Mouse (Mus musculus): Measurements from ENCODE around the gene Palb2. TPM values are rescaled to one million over a fixed set of nuclear protein-coding genes. Genes with fewer than 3 reads are reported as not detected.

Gene Palb2
- polyA plus RNA-seq, 1 experiment from 2014 or later = 4.6 TPM

GRCm38 (mm10) chr7:122099222-122099621 is 33.6 kb downstream of the Palb2 start:
- in situ Hi-C loops (cut with MboI; ENCODE audit: low pct_unique_long_range_greater_than_20kb) = no loop called here
- POLR2A ChIA-PET = interaction anchor here (0.6 to 1.3 kb wide), 2 partner anchors 11 to 431 kb away, joined by 4 read pairs; no protein-coding TSS in a partner anchor
- CTCF ChIA-PET = interaction anchor here (1.0 to 1.6 kb wide), 8 partner anchors 8 to 118 kb away, joined by 3 to 6 read pairs (median 3); partner anchors contain the start of gene Cog7

GRCm38 (mm10) chr7:122098009-122098408 is 34.8 kb downstream of the Palb2 start:
- ChIA-PET CTCF (interaction anchor here (1.1 to 1.3 kb wide), 3 partner anchors 10 to 24 kb away, joined by 3 to 6 read pairs (median 3); no protein-coding TSS in a partner anchor), POLR2A (interaction anchor here (1.3 kb wide), 1 partner anchor 10 kb away, joined by 4 read pairs; no protein-coding TSS in a partner anchor)
- no peak for ATAC-seq
- no peak for DNase-seq (ENCODE audit: low read depth, low spot score)
- in situ Hi-C loops (cut with MboI; ENCODE audit: low pct_unique_long_range_greater_than_20kb) = no loop called here
- H3K27me3 ChIP-seq = no peaks in the 10 kb centered on the region
- TF ChIP-seq CTCF (IDR thresholded peaks at IDR 0.05) = no peak

More at GRCm38 (mm10) chr7:122099222-122099621, 33.6 kb downstream of the Palb2 start:
- TF ChIP-seq CTCF (IDR thresholded peaks at IDR 0.05) = peak; percentile 85
- ATAC-seq (no peak), DNase-seq (ENCODE audit: low read depth, low spot score) (peak; percentile 17)
- no peaks in the 10 kb centered on the region for H3K27me3 ChIP-seq

GRCm38 (mm10) chr7:122094564-122095330 is 38.0 kb downstream of the Palb2 start:
- in situ Hi-C loops (cut with MboI; ENCODE audit: low pct_unique_long_range_greater_than_20kb) = no loop called here
- ChIA-PET POLR2A (interaction anchor here (1.1 kb wide), 1 partner anchor 13 kb away, joined by 3 read pairs; no protein-coding TSS in a partner anchor), CTCF (no interaction called here)
- TF ChIP-seq CTCF (IDR thresholded peaks at IDR 0.05) = peak; percentile 6
- ATAC-seq (no peak), DNase-seq (ENCODE audit: low read depth, low spot score) (no peak)
- no peaks in the 10 kb centered on the region for H3K27me3 ChIP-seq

GRCm38 (mm10) chr7:122087195-122087982 is 45.4 kb downstream of the Palb2 start:
- POLR2A ChIA-PET = interaction anchor here (0.6 to 1.5 kb wide), 3 partner anchors 11 to 682 kb away, joined by 3 to 4 read pairs (median 3); no protein-coding TSS in a partner anchor
- TF ChIP-seq CTCF (IDR thresholded peaks at IDR 0.05) = no peak
- in situ Hi-C loops (cut with MboI; ENCODE audit: low pct_unique_long_range_greater_than_20kb) = no loop called here
- CTCF ChIA-PET = interaction anchor here (1.0 to 1.9 kb wide), 5 partner anchors 9 to 16 kb away, joined by 3 to 6 read pairs (median 3); no protein-coding TSS in a partner anchor
- DNase-seq (ENCODE audit: low read depth, low spot score) (no peak), ATAC-seq (no peak)
- no peaks in the 10 kb centered on the region for H3K27me3 ChIP-seq

- TF ChIP-seq CTCF (IDR thresholded peaks at IDR 0.05) = no peak
- ATAC-seq (no peak), DNase-seq (ENCODE audit: low read depth, low spot score) (no peak)
- ChIA-PET POLR2A (interaction anchor here (1.1 kb wide), 1 partner anchor 13 kb away, joined by 3 read pairs; no protein-coding TSS in a partner anchor), CTCF (no interaction called here)
- in situ Hi-C loops (cut with MboI; ENCODE audit: low pct_unique_long_range_greater_than_20kb) = no loop called here
- no peaks in the 10 kb centered on the region for H3K27me3 ChIP-seq
Observed at GRCm38 (mm10) chr7:122081071-122081470, 51.7 kb downstream of the Palb2 start.

- ChIA-PET CTCF (interaction anchor here (0.8 kb wide), 1 partner anchor 21 kb away, joined by 3 read pairs; no protein-coding TSS in a partner anchor), POLR2A (no interaction called here)
- in situ Hi-C loops (cut with MboI; ENCODE audit: low pct_unique_long_range_greater_than_20kb) = no loop called here
- DNase-seq (ENCODE audit: low read depth, low spot score) (no peak), ATAC-seq (no peak)
- no peak for TF ChIP-seq CTCF (IDR thresholded peaks at IDR 0.05)
- no peaks in the 10 kb centered on the region for H3K27me3 ChIP-seq
Observed at GRCm38 (mm10) chr7:122079798-122080554, 52.8 kb downstream of the Palb2 start.

- in situ Hi-C loops (cut with MboI; ENCODE audit: low pct_unique_long_range_greater_than_20kb) = no loop called here
- no peak for TF ChIP-seq CTCF (IDR thresholded peaks at IDR 0.05)
- no peaks in the 10 kb centered on the region for H3K27me3 ChIP-seq
- CTCF ChIA-PET = interaction anchor here (0.7 to 1.5 kb wide), 3 partner anchors 9 to 23 kb away, joined by 3 to 5 read pairs (median 3); no protein-coding TSS in a partner anchor
- DNase-seq (ENCODE audit: low read depth, low spot score) (no peak), ATAC-seq (no peak)
- POLR2A ChIA-PET = interaction anchor here (1.0 kb wide), 1 partner anchor 59 kb away, joined by 3 read pairs; no protein-coding TSS in a partner anchor
Observed at GRCm38 (mm10) chr7:122074374-122074773, 58.4 kb downstream of the Palb2 start.

- DNase-seq (ENCODE audit: low read depth, low spot score) (no peak), ATAC-seq (peak; percentile 1)
- in situ Hi-C loops (cut with MboI; ENCODE audit: low pct_unique_long_range_greater_than_20kb) = no loop called here
- H3K27me3 ChIP-seq = no peaks in the 10 kb centered on the region
- TF ChIP-seq CTCF (IDR thresholded peaks at IDR 0.05) = peak; percentile 40
- ChIA-PET POLR2A (no interaction called here), CTCF (interaction anchor here (0.8 to 1.2 kb wide), 2 partner anchors 31 to 334 kb away, joined by 3 to 4 read pairs; partner anchors contain the start of gene Scnn1g)
Observed at GRCm38 (mm10) chr7:122067517-122068381, 65.0 kb downstream of the Palb2 start.

- no peaks in the 10 kb centered on the region for H3K27me3 ChIP-seq
- DNase-seq (ENCODE audit: low read depth, low spot score) = peak; percentile 71
- TF ChIP-seq CTCF (IDR thresholded peaks at IDR 0.05) = peak; percentile 31
- ChIA-PET POLR2A (no interaction called here), CTCF (interaction anchor here (1.4 kb wide), 1 partner anchor 104 kb away, joined by 3 read pairs; no protein-coding TSS in a partner anchor)
- in situ Hi-C loops (cut with MboI; ENCODE audit: low pct_unique_long_range_greater_than_20kb) = no loop called here
- peak; percentile 97 for ATAC-seq
Observed at GRCm38 (mm10) chr7:122066945-122067516, 65.8 kb downstream of the Palb2 start, which contains the start of the genes Ubfd1 and Ears2. TSS of gene Ubfd1 (plus strand) at chr7:122067175. TSS of gene Ears2 (minus strand) at chr7:122067263.

Measured in Patski (cell line).